Mouse (Mus musculus): ENCODE data around the gene Tnni1. TPM values are rescaled to one million over a fixed set of nuclear protein-coding genes. Genes with fewer than 3 reads are reported as not detected.
A peak's percentile ranks its signal among the peaks of the same experiment; 100 is the strongest.

Tnni1 gene
- total RNA-seq, 2 experiments from 2014 or later: 184 to 604 TPM

GRCm38 (mm10) chr1:135770896-135771572, 8.2 kb upstream of the Tnni1 start:
- peak overlapping the region; percentile 97 for H3K27ac ChIP-seq
- no peak for TF ChIP-seq CTCF (IDR thresholded peaks at IDR 0.05)
- peak; percentile 82 for DNase-seq
- intact Hi-C loops (cut with DNase I): no loop called here
- peak overlapping the region; percentile 96 for H3K4me3 ChIP-seq

- no peak for TF ChIP-seq CTCF (IDR thresholded peaks at IDR 0.05)
- DNase-seq: no peak
- intact Hi-C loops (cut with DNase I): no loop called here
- Histone ChIP-seq H3K27ac (peak overlapping the region; percentile 97), H3K4me3 (peak overlapping the region; percentile 96)
Observed at GRCm38 (mm10) chr1:135771573-135771970, 7.7 kb upstream of the Tnni1 start.

GRCm38 (mm10) chr1:135776596-135776995, 2.6 kb upstream of the Tnni1 start:
- H3K27ac ChIP-seq: peak overlapping the region; percentile 94
- intact Hi-C loops (cut with DNase I): no loop called here
- H3K4me3 ChIP-seq: peak overlapping the region; percentile 9
- peak; percentile 49 for DNase-seq
- TF ChIP-seq CTCF (IDR thresholded peaks at IDR 0.05): no peak

- TF ChIP-seq CTCF (IDR thresholded peaks at IDR 0.05): no peak
- Histone ChIP-seq H3K27ac (peak overlapping the region; percentile 94), H3K4me3 (no peak overlapping the region)
- intact Hi-C loops (cut with DNase I): no loop called here
- DNase-seq: no peak
Observed at GRCm38 (mm10) chr1:135777046-135777445, 2.2 kb upstream of the Tnni1 start.

- H3K4me3 ChIP-seq: no peak overlapping the region
- intact Hi-C loops (cut with DNase I): loop anchor here (1.0 kb wide), 2 partner anchors 27 to 61 kb away; no protein-coding TSS in a partner anchor
- H3K27ac ChIP-seq: peak overlapping the region; percentile 94
- TF ChIP-seq CTCF (IDR thresholded peaks at IDR 0.05): no peak
- DNase-seq: no peak
Observed at GRCm38 (mm10) chr1:135780649-135781048, 1.4 kb downstream of the Tnni1 start.

GRCm38 (mm10) chr1:135781220-135781619, 2.0 kb downstream of the Tnni1 start:
- intact Hi-C loops (cut with DNase I): loop anchor here (1.0 kb wide), 2 partner anchors 28 to 62 kb away; no protein-coding TSS in a partner anchor
- H3K4me3 ChIP-seq: no peak overlapping the region
- peak; percentile 93 for TF ChIP-seq CTCF (IDR thresholded peaks at IDR 0.05)
- H3K27ac ChIP-seq: 0 out of 2 replicates have a peak overlapping the region, but pooled peaks have one; percentile 94
- peak; percentile 86 for DNase-seq

GRCm38 (mm10) chr1:135782816-135783215, 3.6 kb downstream of the Tnni1 start:
- DNase-seq: no peak
- intact Hi-C loops (cut with DNase I): no loop called here
- TF ChIP-seq CTCF (IDR thresholded peaks at IDR 0.05): no peak
- Histone ChIP-seq H3K27ac (0 out of 2 replicates have a peak overlapping the region, but pooled peaks have one; percentile 20), H3K4me3 (no peak overlapping the region)

GRCm38 (mm10) chr1:135787799-135788198, 8.6 kb downstream of the Tnni1 start:
- intact Hi-C loops (cut with DNase I): no loop called here
- H3K4me3 ChIP-seq: no peak overlapping the region
- H3K27ac ChIP-seq: no peak overlapping the region
- DNase-seq: peak; percentile 83
- TF ChIP-seq CTCF (IDR thresholded peaks at IDR 0.05): peak; percentile 74

GRCm38 (mm10) chr1:135788708-135789107, 9.5 kb downstream of the Tnni1 start:
- intact Hi-C loops (cut with DNase I): no loop called here

GRCm38 (mm10) chr1:135789815-135790214, 10.6 kb downstream of the Tnni1 start:
- DNase-seq: peak; percentile 81
- TF ChIP-seq CTCF (IDR thresholded peaks at IDR 0.05): peak; percentile 90
- Histone ChIP-seq H3K4me3 (no peak overlapping the region), H3K27ac (no peak overlapping the region)
- intact Hi-C loops (cut with DNase I): no loop called here

More at GRCm38 (mm10) chr1:135788708-135789107, 9.5 kb downstream of the Tnni1 start:
- peak; percentile 56 for TF ChIP-seq CTCF (IDR thresholded peaks at IDR 0.05)
- no peak overlapping the region for H3K4me3 ChIP-seq
- H3K27ac ChIP-seq: no peak overlapping the region
- DNase-seq: no peak

- Histone ChIP-seq H3K4me3 (no peak overlapping the region), H3K27ac (no peak overlapping the region)
- DNase-seq: no peak
- intact Hi-C loops (cut with DNase I): no loop called here
- TF ChIP-seq CTCF (IDR thresholded peaks at IDR 0.05): no peak
Observed at GRCm38 (mm10) chr1:135792143-135792939, 13.1 kb downstream of the Tnni1 start.

- no peak for DNase-seq
- H3K4me3 ChIP-seq: peak overlapping the region; percentile 55
- intact Hi-C loops (cut with DNase I): no loop called here
- peak overlapping the region; percentile 76 for H3K27ac ChIP-seq
- TF ChIP-seq CTCF (IDR thresholded peaks at IDR 0.05): no peak
Observed at GRCm38 (mm10) chr1:135793370-135794215, 14.4 kb downstream of the Tnni1 start.
